Mouse (Mus musculus) adrenal gland, postnatal 36 days (tissue): ENCODE measurements around the gene Rel. TPM values are rescaled to one million over a fixed set of nuclear protein-coding genes. Genes with fewer than 3 reads are reported as not detected.
A peak's percentile ranks its signal among the peaks of the same experiment; 100 is the strongest.

Experiments used
- DNase-seq, 2 experiments: peaks; one replicate each; pipeline ENCODE4 v3.0.0; 2021; ENCODE audit warnings: mixed read lengths in 1 of 2
- total RNA-seq, 2 experiments: library from RNA; stranded (reverse); gene quantifications; 2 replicates each; pipeline ENCODE4 v1.2.3; 2021

Rel gene
- total RNA-seq, 2 experiments from 2014 or later = 8.5 to 8.8 TPM

- DNase-seq = no peak
These were observed 26.4 kb downstream of the Rel start for GRCm38 (mm10) chr11:23744352-23744751.

GRCm38 (mm10) chr11:23741386-23741785 is 29.4 kb downstream of the Rel start:
- DNase-seq = no peak

GRCm38 (mm10) chr11:23740895-23741294 is 29.9 kb downstream of the Rel start:
- no peak for DNase-seq

GRCm38 (mm10) chr11:23735820-23736470 is 34.8 kb downstream of the Rel start:
- DNase-seq = no peak

DNA sequence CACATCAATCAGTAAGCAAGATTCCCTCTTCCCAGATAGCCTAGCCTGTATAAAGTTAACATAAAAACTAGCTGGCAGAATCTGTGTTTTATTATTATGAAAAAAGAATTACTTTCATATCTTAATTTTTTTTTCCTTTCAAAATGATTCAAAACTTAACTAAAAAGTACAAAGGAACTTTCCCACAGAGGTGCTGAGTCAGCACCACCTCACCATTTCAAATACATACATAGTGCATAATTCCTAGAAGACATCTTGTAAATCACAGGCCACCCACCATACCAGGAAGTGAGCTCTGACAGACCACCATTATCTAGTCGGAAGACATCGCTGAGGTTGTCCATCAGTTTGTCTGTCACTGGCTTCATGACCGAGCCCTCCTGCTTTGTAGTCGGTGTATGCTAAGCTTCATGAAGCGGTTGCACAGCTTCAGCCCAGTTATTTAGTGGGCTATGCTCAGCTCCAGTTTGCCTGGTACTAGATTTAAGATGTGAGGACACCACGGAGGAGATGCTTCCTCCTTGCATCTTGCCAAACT is 36.0 kb downstream of the Rel start:
- no peak for DNase-seq

DNA sequence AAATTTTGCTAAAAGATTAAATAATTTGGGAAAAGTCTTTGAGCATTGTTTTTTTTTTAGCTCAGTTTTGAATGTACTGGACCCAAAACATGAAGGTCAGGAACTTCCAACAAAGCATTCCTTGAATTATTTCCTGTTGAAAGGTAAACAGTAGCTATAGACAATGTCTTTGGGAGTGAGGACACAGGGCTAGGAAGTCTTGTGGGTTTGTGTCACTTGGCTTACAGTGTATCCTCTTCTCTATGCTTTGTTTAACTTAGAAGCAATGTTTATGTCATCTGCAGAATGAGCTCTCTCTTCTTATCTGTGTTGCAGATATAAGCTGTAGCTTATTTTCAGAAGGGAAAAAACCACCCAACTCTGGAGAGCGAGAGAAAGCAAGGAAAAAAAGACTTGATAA is 37.9 kb downstream of the Rel start:
- no peak for DNase-seq

- no peak for DNase-seq
These were observed 40.6 kb downstream of the Rel start for GRCm38 (mm10) chr11:23730120-23730519.

GRCm38 (mm10) chr11:23728186-23728585 is 42.6 kb downstream of the Rel start:
- DNase-seq = no peak

GRCm38 (mm10) chr11:23726441-23726840 is 44.3 kb downstream of the Rel start:
- no peak for DNase-seq

DNA sequence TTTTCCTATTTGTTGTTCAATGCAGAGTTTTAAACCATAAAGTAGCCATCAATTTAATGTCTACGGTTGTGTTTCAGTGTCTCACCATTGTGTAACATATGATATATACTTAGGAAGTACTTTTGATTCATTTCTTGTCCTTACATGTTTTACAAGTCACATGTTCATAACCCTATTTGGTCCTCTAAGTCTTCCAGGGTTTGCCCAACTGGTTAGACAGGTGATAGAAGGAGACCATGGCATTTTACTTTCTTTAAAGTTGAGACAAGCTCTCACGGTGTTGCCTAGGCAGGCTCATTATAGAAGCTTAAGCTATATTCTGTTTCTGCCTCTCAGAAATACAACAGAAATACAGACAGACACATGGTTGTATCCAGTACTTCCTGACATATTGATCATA is 44.9 kb downstream of the Rel start:
- no peak for DNase-seq

- no peak for DNase-seq
These were observed 48.4 kb downstream of the Rel start for GRCm38 (mm10) chr11:23722326-23722725.

DNA sequence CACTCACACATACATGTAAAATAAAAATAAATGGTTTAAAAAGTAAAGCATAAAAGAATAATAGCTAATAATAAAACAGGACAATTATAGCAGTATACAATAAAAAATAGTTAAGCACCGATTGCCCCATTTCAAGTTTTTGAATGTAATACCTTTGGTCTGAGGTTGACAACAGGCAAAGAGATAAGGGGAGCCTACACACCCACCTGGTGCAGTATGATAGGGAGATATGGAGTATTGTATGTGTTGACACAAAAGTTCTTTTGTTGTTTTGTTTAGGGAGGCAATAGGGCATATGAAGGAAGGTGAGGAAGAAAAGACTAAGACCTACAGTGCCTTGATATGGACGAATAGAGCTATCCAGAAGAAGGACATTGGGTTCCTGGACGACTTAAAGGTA is 50.9 kb downstream of the Rel start:
- no peak for DNase-seq

- no peak for DNase-seq
These were observed 51.9 kb downstream of the Rel start for GRCm38 (mm10) chr11:23718856-23719255.

DNA sequence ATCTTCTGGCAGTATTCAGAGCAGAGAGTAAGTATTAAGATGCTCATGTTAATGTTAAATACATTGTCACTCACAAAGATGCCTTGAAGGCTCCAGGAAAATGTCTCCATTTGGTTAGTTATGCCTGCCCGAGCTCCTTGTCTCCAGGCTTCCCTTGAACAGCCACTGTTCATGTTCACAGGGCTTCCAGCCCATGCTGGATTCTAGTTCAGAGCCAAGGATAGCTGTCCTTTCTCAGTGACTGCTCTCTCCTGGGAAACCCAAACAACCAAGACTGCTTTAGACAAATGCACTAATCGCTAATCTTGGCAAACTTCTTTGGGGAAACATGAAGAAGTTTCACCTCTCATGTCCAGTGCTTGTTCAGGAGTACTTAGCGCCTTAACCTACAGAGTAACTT is 58.5 kb downstream of the Rel start:
- DNase-seq = no peak

DNA sequence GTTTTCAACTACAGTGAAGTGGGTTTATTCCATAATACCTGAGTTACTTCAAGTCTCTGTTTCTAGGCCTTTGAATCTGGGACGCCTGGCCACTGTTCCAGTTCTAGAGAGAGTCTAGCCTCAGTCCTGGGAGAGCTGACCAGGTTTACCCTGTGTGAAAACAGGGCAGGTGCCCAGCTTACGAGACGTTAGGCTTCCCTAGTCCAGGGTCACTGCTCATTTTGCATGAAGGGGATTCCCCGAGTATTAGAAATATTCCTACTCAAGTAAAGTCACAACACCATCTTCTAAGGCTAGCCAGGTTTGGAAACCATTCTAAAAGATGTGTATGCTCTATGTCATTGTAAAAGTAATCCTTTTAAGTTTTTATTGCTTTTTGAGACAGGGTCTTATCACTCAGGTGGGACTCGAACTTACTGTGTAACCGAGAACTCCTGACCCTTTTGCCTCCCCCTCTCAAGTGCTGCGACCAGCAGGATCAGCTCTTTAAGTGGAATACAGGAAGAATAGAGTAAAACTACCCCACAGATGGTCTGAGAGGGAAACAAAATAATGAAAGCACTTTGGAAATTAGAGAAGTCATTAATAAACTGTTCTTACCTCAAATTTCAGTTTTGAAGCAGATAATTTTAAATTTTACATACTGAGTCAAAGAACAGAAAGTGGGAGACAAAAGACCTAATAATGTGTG is 66.0 kb downstream of the Rel start:
- DNase-seq = no peak

DNA sequence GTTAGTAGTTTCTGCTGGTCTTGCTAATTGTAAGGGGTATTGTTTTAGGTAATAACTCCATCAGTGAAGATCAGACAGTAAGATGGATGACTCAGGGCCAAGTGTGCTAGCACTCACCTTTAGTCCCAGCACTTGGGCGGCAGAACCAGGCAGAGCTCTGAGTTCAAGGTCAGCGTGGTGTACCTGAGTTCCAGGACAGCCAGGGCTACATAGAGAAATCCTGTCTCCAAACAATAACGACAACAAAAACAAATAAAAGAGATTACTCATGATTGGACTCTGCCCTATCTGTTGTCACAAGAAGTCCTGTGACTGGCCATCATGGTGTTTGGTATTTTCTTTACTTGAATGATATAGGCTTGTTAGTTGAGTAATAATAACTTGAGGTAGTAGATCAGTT is 68.9 kb downstream of the Rel start:
- no peak for DNase-seq

DNA sequence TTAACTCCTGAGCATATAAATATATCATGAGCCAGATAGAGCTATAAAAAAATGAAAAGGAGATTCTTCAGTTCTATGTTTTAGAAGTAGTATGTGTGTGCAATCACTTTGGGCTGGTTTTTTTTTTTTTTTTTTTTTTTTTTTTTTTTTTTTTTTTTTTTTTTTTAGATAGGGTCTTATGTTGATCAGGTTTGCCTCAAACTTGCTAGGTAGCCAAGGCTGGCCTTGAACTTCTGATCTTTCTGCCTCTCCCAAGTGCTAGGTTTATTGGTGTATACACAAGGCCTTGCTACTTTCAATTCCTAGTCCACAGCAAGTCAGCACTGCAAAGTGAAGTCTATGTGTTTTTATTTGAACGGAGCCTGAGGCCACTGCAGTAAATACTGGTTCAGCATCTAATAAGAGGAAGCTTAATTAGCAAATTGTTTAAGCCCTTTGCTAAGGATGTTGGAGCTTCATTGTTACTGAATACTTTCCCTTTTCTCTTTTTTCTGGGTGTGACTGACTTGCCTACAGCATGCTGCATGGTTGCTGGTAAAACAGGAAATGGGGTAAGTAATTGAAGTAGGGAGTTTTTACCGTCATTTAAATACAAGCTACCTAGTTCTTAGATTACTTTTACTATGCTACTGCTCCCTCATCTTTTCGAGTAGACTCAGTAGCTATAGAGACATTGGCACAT is 71.2 kb downstream of the Rel start:
- no peak for DNase-seq

GRCm38 (mm10) chr11:23698526-23698925 is 72.2 kb downstream of the Rel start:
- DNase-seq = no peak

DNA sequence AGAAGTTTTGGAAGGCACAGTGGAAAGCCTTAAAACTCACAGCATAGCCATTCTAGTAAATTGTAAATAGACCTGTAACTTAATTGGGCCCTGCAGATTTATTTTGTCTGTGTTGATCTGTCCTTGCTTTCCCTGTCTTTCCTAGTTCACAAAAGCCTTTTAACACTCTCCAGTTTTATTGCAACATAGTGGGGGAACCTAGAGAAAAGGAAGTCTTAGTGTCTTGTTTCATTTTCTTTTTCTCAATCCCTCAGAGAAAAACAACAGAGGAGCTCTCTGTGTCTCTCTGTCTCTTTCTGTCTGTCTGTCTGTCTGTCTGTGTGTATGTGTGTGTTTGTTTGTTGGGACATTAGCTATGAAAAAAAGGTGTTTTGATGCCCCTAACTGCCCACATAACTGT is 74.9 kb downstream of the Rel start:
- no peak for DNase-seq

GRCm38 (mm10) chr11:23693286-23693685 is 77.5 kb downstream of the Rel start:
- DNase-seq = peak; percentile 19 to 51

DNA sequence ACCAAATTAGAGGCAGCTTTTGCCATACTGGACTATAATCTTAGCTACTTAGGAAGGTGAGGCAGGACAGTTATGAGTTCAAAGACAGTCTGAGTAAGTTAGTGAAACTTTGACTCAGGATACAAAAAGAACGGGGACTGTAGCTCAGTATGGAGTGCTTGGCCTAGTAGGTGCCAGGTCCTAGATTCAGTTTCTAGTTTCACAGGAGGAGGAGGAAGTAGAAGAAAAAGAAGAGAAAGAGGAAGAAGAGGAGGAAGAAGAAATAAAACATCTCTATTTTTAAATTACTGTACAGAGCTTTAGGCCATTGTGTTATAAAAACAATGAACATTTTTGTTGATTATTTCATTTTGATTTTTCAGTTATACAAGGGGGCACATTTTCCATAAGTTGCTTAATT is 82.7 kb downstream of the Rel start:
- no peak for DNase-seq
